Mouse (Mus musculus) ES-E14 (cell line): ENCODE measurements around the gene Tbc1d8b.

ENCODE experiments used
- CHD2 ChIP-seq: IDR thresholded peaks from 2 replicates; pipeline ENCODE4 v1.6.1; 2014; ENCODE audit warnings: mild to moderate bottlenecking, low read depth, low read length, inconsistent platforms
- MAFK ChIP-seq: IDR thresholded peaks from 2 replicates; pipeline ENCODE4 v1.6.1; 2014; ENCODE audit warnings: mild to moderate bottlenecking, low read depth, low read length, inconsistent platforms; ENCODE audit not compliant: insufficient read depth

GRCm38 (mm10) chrX:139797875-139798274 is 113.1 kb downstream of the Tbc1d8b start:
- TF ChIP-seq MAFK (no peak), CHD2 (no peak)
